Mouse (Mus musculus): ENCODE data around the gene Aldh8a1.

DNA sequence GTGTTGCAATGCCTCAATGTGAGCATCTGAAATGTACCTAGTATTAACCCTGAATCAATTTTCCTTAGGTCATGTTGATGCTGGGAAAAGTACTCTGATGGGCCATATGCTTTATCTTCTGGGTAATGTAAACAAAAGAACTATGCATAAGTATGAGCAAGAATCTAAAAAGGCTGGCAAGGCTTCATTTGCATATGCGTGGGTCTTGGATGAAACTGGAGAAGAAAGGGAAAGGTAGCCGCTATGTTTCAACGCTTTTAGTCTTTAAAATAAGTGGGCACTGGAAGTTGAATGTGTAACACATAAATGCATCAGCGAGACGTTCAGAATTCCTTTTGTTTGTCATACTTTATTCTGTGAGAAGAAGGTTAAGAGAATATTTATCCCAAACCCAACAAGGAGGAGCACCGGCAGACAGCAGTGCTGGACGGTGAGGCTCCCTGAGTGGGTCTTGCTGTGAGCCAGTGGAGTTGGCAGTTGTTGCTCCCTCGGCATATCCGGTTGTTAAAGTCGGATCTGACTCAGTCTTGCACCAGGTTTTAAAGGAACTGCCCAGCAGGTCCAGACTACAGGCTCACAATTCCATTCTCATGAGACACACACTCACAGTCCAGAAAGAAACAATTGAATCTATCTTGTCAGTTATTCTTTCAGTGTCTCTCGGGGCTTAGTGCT lies 34.6 kb upstream of the Aldh8a1 start:
- TF ChIP-seq CTCF (IDR thresholded peaks at IDR 0.05; ENCODE audit: low read depth, low read length) (no peak), GATA1 (IDR thresholded peaks at IDR 0.05; ENCODE audit: borderline replicate concordance, low read length) (no peak), POLR2AphosphoS5 (IDR thresholded peaks at IDR 0.05; ENCODE audit: insufficient replicate concordance, low read depth, low read length) (no peak), TAL1 (conservative IDR thresholded peaks at IDR 0.05; ENCODE audit: low read depth, low read length) (no peak), GATA2 (IDR thresholded peaks at IDR 0.05; ENCODE audit: borderline replicate concordance, low read depth, low read length) (no peak)
